Mouse (Mus musculus): Measurements from ENCODE around the gene Fbxo48. TPM values are rescaled to one million over a fixed set of nuclear protein-coding genes. Genes with fewer than 3 reads are reported as not detected.

Gene Fbxo48
- polyA plus RNA-seq, 1 experiment from 2014 or later = 1.1 TPM

DNA sequence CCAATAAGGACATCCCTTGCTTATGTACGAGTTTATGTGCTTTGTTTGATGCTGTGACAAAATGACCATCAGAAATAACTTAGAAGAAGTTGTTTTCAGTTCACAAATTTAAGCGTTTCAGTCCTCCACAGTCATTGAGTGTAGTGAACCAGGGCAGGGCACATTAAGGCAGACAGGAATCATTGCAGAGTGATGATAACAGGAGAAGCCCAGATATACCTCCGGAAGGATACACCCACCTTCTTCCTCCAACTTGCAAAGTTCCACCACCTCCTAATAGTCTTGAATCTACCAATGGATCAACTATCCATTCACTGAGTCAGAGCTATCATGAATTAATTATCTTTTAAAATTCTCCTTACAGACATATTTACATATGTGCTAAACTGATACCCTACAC, 20.9 kb downstream of the Fbxo48 start:
- no peaks in the 10 kb centered on the region for H3K9me3 ChIP-seq

GRCm38 (mm10) chr11:16973086-16973485, 21.9 kb downstream of the Fbxo48 start:
- 57% methylated on average over 1 of the region's 1 CpGs for WGBS
- Histone ChIP-seq H3K36me3 (no peaks in the 10 kb centered on the region), H3K9me3 (no peaks in the 10 kb centered on the region), H3K4me1 (peaks cover 9% of the 10 kb centered on the region; the same call in 1 of the 2 replicates), H3K4me3 (no peak overlapping the region), H3K27me3 (replicated peaks) (no peaks in the 10 kb centered on the region), H3K27ac (replicated peaks) (no peak overlapping the region), H3K4me2 (no peak overlapping the region), H3K9ac (no peak overlapping the region)
- ATAC-seq (ENCODE audit: extremely low read depth, insufficient number of reproducible peaks, low FRiP score, low TSS enrichment) = no peak

More for the DNA sequence above, 20.9 kb downstream of the Fbxo48 start:
- no peaks in the 10 kb centered on the region for H3K36me3 ChIP-seq
- no peak overlapping the region for H3K4me3 ChIP-seq
- no peak overlapping the region for H3K27ac ChIP-seq (replicated peaks)
- peaks cover 2% of the 10 kb centered on the region; the same call in 1 of the 2 replicates for H3K4me1 ChIP-seq
- H3K4me2 ChIP-seq = no peak overlapping the region
- no peak overlapping the region for H3K9ac ChIP-seq
- no peaks in the 10 kb centered on the region for H3K27me3 ChIP-seq (replicated peaks)
- WGBS = 70% methylated on average over 3 of the region's 3 CpGs
- no peak for ATAC-seq (ENCODE audit: extremely low read depth, insufficient number of reproducible peaks, low FRiP score, low TSS enrichment)

GRCm38 (mm10) chr11:16976937-16977336, 25.8 kb downstream of the Fbxo48 start:
- no peaks in the 10 kb centered on the region for H3K36me3 ChIP-seq
- no peak overlapping the region for H3K4me3 ChIP-seq
- H3K4me1 ChIP-seq = peaks cover 9% of the 10 kb centered on the region; the same call in 1 of the 2 replicates
- H3K4me2 ChIP-seq = no peak overlapping the region
- WGBS = 36% methylated on average over 4 of the region's 4 CpGs
- no peak overlapping the region for H3K27ac ChIP-seq (replicated peaks)
- H3K27me3 ChIP-seq (replicated peaks) = no peaks in the 10 kb centered on the region
- no peaks in the 10 kb centered on the region for H3K9me3 ChIP-seq
- H3K9ac ChIP-seq = no peak overlapping the region
- ATAC-seq (ENCODE audit: extremely low read depth, insufficient number of reproducible peaks, low FRiP score, low TSS enrichment) = no peak

- no peaks in the 10 kb centered on the region for H3K36me3 ChIP-seq
- H3K27me3 ChIP-seq (replicated peaks) = no peaks in the 10 kb centered on the region
- ATAC-seq (ENCODE audit: extremely low read depth, insufficient number of reproducible peaks, low FRiP score, low TSS enrichment) = no peak
- no peak overlapping the region for H3K4me2 ChIP-seq
- H3K27ac ChIP-seq (replicated peaks) = peak overlapping the region; percentile 40
- H3K4me1 ChIP-seq = peaks cover 9% of the 10 kb centered on the region; the same call in 1 of the 2 replicates
- H3K9ac ChIP-seq = no peak overlapping the region
- 41% methylated on average over 2 of the region's 2 CpGs for WGBS
- no peaks in the 10 kb centered on the region for H3K9me3 ChIP-seq
- H3K4me3 ChIP-seq = no peak overlapping the region
Observed at GRCm38 (mm10) chr11:16977611-16978010, 26.4 kb downstream of the Fbxo48 start.

- Histone ChIP-seq H3K4me2 (no peak overlapping the region), H3K9ac (no peak overlapping the region), H3K4me3 (no peak overlapping the region), H3K4me1 (peaks cover 9% of the 10 kb centered on the region; the same call in 1 of the 2 replicates), H3K27me3 (replicated peaks) (no peaks in the 10 kb centered on the region), H3K9me3 (no peaks in the 10 kb centered on the region), H3K27ac (replicated peaks) (no peak overlapping the region), H3K36me3 (no peaks in the 10 kb centered on the region)
- WGBS = 70% methylated on average over 5 of the region's 5 CpGs
- ATAC-seq (ENCODE audit: extremely low read depth, insufficient number of reproducible peaks, low FRiP score, low TSS enrichment) = no peak
Observed at GRCm38 (mm10) chr11:16978161-16978707, 27.1 kb downstream of the Fbxo48 start.

GRCm38 (mm10) chr11:16986550-16987187, 35.5 kb downstream of the Fbxo48 start:
- Histone ChIP-seq H3K9ac (no peak overlapping the region), H3K4me1 (no peaks in the 10 kb centered on the region), H3K36me3 (no peaks in the 10 kb centered on the region), H3K27ac (replicated peaks) (no peak overlapping the region), H3K4me2 (no peak overlapping the region), H3K27me3 (replicated peaks) (no peaks in the 10 kb centered on the region), H3K4me3 (no peak overlapping the region), H3K9me3 (no peaks in the 10 kb centered on the region)
- no peak for ATAC-seq (ENCODE audit: extremely low read depth, insufficient number of reproducible peaks, low FRiP score, low TSS enrichment)
- WGBS = 74% methylated on average over 7 of the region's 7 CpGs

GRCm38 (mm10) chr11:16987745-16988328, 36.7 kb downstream of the Fbxo48 start:
- no peak for ATAC-seq (ENCODE audit: extremely low read depth, insufficient number of reproducible peaks, low FRiP score, low TSS enrichment)
- no peak overlapping the region for H3K4me3 ChIP-seq
- no peaks in the 10 kb centered on the region for H3K9me3 ChIP-seq
- no peaks in the 10 kb centered on the region for H3K36me3 ChIP-seq
- no peak overlapping the region for H3K27ac ChIP-seq (replicated peaks)
- no peaks in the 10 kb centered on the region for H3K27me3 ChIP-seq (replicated peaks)
- no peaks in the 10 kb centered on the region for H3K4me1 ChIP-seq
- no peak overlapping the region for H3K9ac ChIP-seq
- 62% methylated on average over 6 of the region's 6 CpGs for WGBS
- no peak overlapping the region for H3K4me2 ChIP-seq

GRCm38 (mm10) chr11:16989885-16990284, 38.7 kb downstream of the Fbxo48 start:
- Histone ChIP-seq H3K36me3 (no peaks in the 10 kb centered on the region), H3K4me3 (no peak overlapping the region), H3K4me1 (no peaks in the 10 kb centered on the region), H3K27me3 (replicated peaks) (no peaks in the 10 kb centered on the region), H3K9ac (no peak overlapping the region), H3K9me3 (no peaks in the 10 kb centered on the region), H3K4me2 (no peak overlapping the region), H3K27ac (replicated peaks) (no peak overlapping the region)
- 90% methylated on average over 5 of the region's 5 CpGs for WGBS
- no peak for ATAC-seq (ENCODE audit: extremely low read depth, insufficient number of reproducible peaks, low FRiP score, low TSS enrichment)

DNA sequence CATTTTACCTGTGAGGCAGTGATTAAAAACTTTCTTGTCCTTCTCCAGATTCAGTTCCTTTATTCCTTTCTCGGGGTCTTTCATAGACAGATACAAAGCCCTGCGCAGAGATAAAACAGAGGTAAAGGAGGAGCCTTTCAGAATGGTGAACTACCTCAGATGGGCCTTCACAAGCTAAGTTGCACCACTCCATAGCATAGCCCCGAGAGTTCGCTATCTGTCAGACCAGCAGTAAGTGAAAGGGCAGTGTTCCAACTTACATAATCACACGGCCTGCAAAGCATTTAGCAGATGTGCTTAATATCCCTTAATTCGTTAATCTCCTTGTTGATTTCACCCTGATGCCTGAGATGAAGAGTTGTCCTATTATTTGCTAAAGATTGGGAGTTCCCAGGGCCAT, 41.7 kb downstream of the Fbxo48 start:
- Histone ChIP-seq H3K9ac (no peak overlapping the region), H3K36me3 (no peaks in the 10 kb centered on the region), H3K27me3 (replicated peaks) (no peaks in the 10 kb centered on the region), H3K4me1 (no peaks in the 10 kb centered on the region), H3K27ac (replicated peaks) (no peak overlapping the region), H3K4me2 (no peak overlapping the region), H3K4me3 (no peak overlapping the region), H3K9me3 (no peaks in the 10 kb centered on the region)
- WGBS = 73% methylated on average over 6 of the region's 6 CpGs
- ATAC-seq (ENCODE audit: extremely low read depth, insufficient number of reproducible peaks, low FRiP score, low TSS enrichment) = no peak

GRCm38 (mm10) chr11:16996818-16997217, 45.6 kb downstream of the Fbxo48 start:
- Histone ChIP-seq H3K4me2 (no peak overlapping the region), H3K27ac (replicated peaks) (no peak overlapping the region)
- no peak for ATAC-seq (ENCODE audit: extremely low read depth, insufficient number of reproducible peaks, low FRiP score, low TSS enrichment)

GRCm38 (mm10) chr11:16997465-16997864, 46.3 kb downstream of the Fbxo48 start:
- Histone ChIP-seq H3K27ac (replicated peaks) (no peak overlapping the region), H3K9ac (no peak overlapping the region), H3K36me3 (no peaks in the 10 kb centered on the region), H3K4me2 (no peak overlapping the region), H3K4me3 (no peak overlapping the region), H3K27me3 (replicated peaks) (no peaks in the 10 kb centered on the region), H3K4me1 (no peaks in the 10 kb centered on the region), H3K9me3 (no peaks in the 10 kb centered on the region)
- no peak for ATAC-seq (ENCODE audit: extremely low read depth, insufficient number of reproducible peaks, low FRiP score, low TSS enrichment)

More at GRCm38 (mm10) chr11:16996818-16997217, 45.6 kb downstream of the Fbxo48 start:
- H3K4me3 ChIP-seq = no peak overlapping the region
- H3K27me3 ChIP-seq (replicated peaks) = no peaks in the 10 kb centered on the region
- H3K4me1 ChIP-seq = no peaks in the 10 kb centered on the region
- H3K9ac ChIP-seq = no peak overlapping the region
- no peaks in the 10 kb centered on the region for H3K9me3 ChIP-seq
- no peaks in the 10 kb centered on the region for H3K36me3 ChIP-seq

- ATAC-seq (ENCODE audit: extremely low read depth, insufficient number of reproducible peaks, low FRiP score, low TSS enrichment) = no peak
- no peak overlapping the region for H3K9ac ChIP-seq
- WGBS = 87% methylated on average over 4 of the region's 4 CpGs
- no peak overlapping the region for H3K4me3 ChIP-seq
- H3K27me3 ChIP-seq (replicated peaks) = no peaks in the 10 kb centered on the region
- no peaks in the 10 kb centered on the region for H3K4me1 ChIP-seq
- no peak overlapping the region for H3K27ac ChIP-seq (replicated peaks)
- H3K4me2 ChIP-seq = no peak overlapping the region
- H3K36me3 ChIP-seq = no peaks in the 10 kb centered on the region
- no peaks in the 10 kb centered on the region for H3K9me3 ChIP-seq
Observed at GRCm38 (mm10) chr11:16999387-16999786, 48.2 kb downstream of the Fbxo48 start.
